Mouse (Mus musculus): ENCODE results near the gene L1td1. TPM values are rescaled to one million over a fixed set of nuclear protein-coding genes. Genes with fewer than 3 reads are reported as not detected.
A peak's percentile ranks its signal among the peaks of the same experiment; 100 is the strongest.

The L1td1 gene
- polyA plus RNA-seq, 1 experiment from 2014 or later = 0.36 TPM

GRCm38 (mm10) chr4:98754456-98754855, 27.9 kb downstream of the L1td1 start:
- ATAC-seq (ENCODE audit: insufficient number of reproducible peaks, low FRiP score, low TSS enrichment, low read depth) = no peak

GRCm38 (mm10) chr4:98756141-98756540, 29.6 kb downstream of the L1td1 start:
- no peaks in the 10 kb centered on the region for H3K4me1 ChIP-seq (ENCODE audit: control insufficient read depth, insufficient read depth, low read length)
- no peak overlapping the region for H3K27ac ChIP-seq (replicated peaks; ENCODE audit: low read depth, low read length)
- H3K36me3 ChIP-seq (ENCODE audit: control insufficient read depth, insufficient read depth, low read length) = no peaks in the 10 kb centered on the region
- DNase-seq (ENCODE audit: low spot score) = no peak
- H3K9ac ChIP-seq (ENCODE audit: low read length) = no peak overlapping the region
- no peak overlapping the region for H3K4me3 ChIP-seq (ENCODE audit: low read depth, low read length)
- WGBS = 83% methylated on average over 11 of the region's 11 CpGs
- no peak overlapping the region for H3K4me2 ChIP-seq (ENCODE audit: low read depth, severe bottlenecking)
- ATAC-seq (ENCODE audit: insufficient number of reproducible peaks, low FRiP score, low TSS enrichment, low read depth) = no peak
- H3K9me3 ChIP-seq (ENCODE audit: control insufficient read depth, low read length) = no peaks in the 10 kb centered on the region
- no peaks in the 10 kb centered on the region for H3K27me3 ChIP-seq (ENCODE audit: control insufficient read depth, insufficient read depth, low read length)

More at GRCm38 (mm10) chr4:98754456-98754855, 27.9 kb downstream of the L1td1 start:
- H3K27ac ChIP-seq (replicated peaks; ENCODE audit: low read depth, low read length) = no peak overlapping the region
- no peak for DNase-seq (ENCODE audit: low spot score)
- no peaks in the 10 kb centered on the region for H3K27me3 ChIP-seq (ENCODE audit: control insufficient read depth, insufficient read depth, low read length)
- H3K4me3 ChIP-seq (ENCODE audit: low read depth, low read length) = no peak overlapping the region
- WGBS = 83% methylated on average over 4 of the region's 4 CpGs
- no peaks in the 10 kb centered on the region for H3K36me3 ChIP-seq (ENCODE audit: control insufficient read depth, insufficient read depth, low read length)
- no peak overlapping the region for H3K9ac ChIP-seq (ENCODE audit: low read length)
- no peaks in the 10 kb centered on the region for H3K9me3 ChIP-seq (ENCODE audit: control insufficient read depth, low read length)
- no peak overlapping the region for H3K4me2 ChIP-seq (ENCODE audit: low read depth, severe bottlenecking)
- no peaks in the 10 kb centered on the region for H3K4me1 ChIP-seq (ENCODE audit: control insufficient read depth, insufficient read depth, low read length)

DNA sequence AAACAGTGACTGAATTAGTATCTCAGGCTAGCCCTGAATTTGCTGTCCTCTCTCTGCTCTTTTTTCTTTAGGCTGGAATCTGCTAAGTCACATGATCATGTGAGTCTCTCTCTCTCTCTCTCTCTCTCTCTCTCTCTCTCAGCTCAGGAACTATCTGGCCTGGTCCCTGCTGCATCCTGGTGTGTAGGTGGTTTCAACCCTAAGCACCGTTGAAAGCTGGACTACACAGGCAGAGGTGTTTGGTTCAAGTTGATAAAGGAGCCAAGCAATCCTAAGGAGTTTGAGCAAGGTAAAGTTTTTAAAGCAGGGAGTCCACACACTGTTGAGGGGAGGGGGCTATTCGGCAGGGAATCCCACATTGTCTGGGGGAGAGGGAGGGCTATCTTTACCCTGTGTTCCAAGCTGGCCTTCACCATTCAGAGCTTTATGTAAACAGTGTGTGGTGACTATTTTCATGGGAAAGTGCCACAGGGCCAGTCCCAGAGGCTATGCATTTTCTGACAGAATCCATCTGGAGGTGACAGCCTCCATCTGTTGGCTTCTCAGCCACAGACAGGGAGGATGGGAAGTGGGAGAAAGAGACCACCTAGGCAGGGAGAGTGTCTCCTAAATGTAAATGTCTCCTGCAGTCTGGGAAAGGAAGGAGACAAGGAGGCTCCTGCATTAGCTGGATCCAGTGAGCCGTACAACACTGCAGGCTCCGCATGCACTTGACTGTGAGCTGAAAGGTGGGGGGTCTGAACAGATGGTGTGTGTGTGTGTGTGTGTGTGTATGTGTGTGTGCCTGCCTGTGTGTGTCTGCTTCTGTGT, 31.7 kb downstream of the L1td1 start:
- Histone ChIP-seq H3K36me3 (ENCODE audit: control insufficient read depth, insufficient read depth, low read length) (no peaks in the 10 kb centered on the region), H3K27me3 (ENCODE audit: control insufficient read depth, insufficient read depth, low read length) (no peaks in the 10 kb centered on the region), H3K4me3 (ENCODE audit: low read depth, low read length) (no peak overlapping the region), H3K9ac (ENCODE audit: low read length) (no peak overlapping the region), H3K4me2 (ENCODE audit: low read depth, severe bottlenecking) (no peak overlapping the region), H3K27ac (replicated peaks; ENCODE audit: low read depth, low read length) (no peak overlapping the region), H3K9me3 (ENCODE audit: control insufficient read depth, low read length) (no peaks in the 10 kb centered on the region), H3K4me1 (ENCODE audit: control insufficient read depth, insufficient read depth, low read length) (no peaks in the 10 kb centered on the region)
- ATAC-seq (ENCODE audit: insufficient number of reproducible peaks, low FRiP score, low TSS enrichment, low read depth) = no peak; the same call in 1 of the 2 replicates
- no peak for DNase-seq (ENCODE audit: low spot score)
- 62% methylated on average over 4 of the region's 4 CpGs for WGBS

- no peak overlapping the region for H3K4me3 ChIP-seq (ENCODE audit: low read depth, low read length)
- no peak overlapping the region for H3K27ac ChIP-seq (replicated peaks; ENCODE audit: low read depth, low read length)
- DNase-seq (ENCODE audit: low spot score) (no peak), ATAC-seq (ENCODE audit: insufficient number of reproducible peaks, low FRiP score, low TSS enrichment, low read depth) (no peak)
- no peaks in the 10 kb centered on the region for H3K27me3 ChIP-seq (ENCODE audit: control insufficient read depth, insufficient read depth, low read length)
- H3K4me2 ChIP-seq (ENCODE audit: low read depth, severe bottlenecking) = no peak overlapping the region
- no peaks in the 10 kb centered on the region for H3K4me1 ChIP-seq (ENCODE audit: control insufficient read depth, insufficient read depth, low read length)
- H3K9ac ChIP-seq (ENCODE audit: low read length) = no peak overlapping the region
- WGBS = 90% methylated on average over 3 of the region's 3 CpGs
- H3K9me3 ChIP-seq (ENCODE audit: control insufficient read depth, low read length) = no peaks in the 10 kb centered on the region
- no peaks in the 10 kb centered on the region; the same call in 1 of the 2 replicates for H3K36me3 ChIP-seq (ENCODE audit: control insufficient read depth, insufficient read depth, low read length)
Observed at GRCm38 (mm10) chr4:98758872-98759518, 32.5 kb downstream of the L1td1 start.

GRCm38 (mm10) chr4:98767134-98768133, 40.9 kb downstream of the L1td1 start:
- Histone ChIP-seq H3K36me3 (ENCODE audit: control insufficient read depth, insufficient read depth, low read length) (no peaks in the 10 kb centered on the region; the same call in 1 of the 2 replicates), H3K4me2 (ENCODE audit: low read depth, severe bottlenecking) (no peak overlapping the region), H3K4me3 (ENCODE audit: low read depth, low read length) (no peak overlapping the region), H3K9ac (ENCODE audit: low read length) (no peak overlapping the region), H3K4me1 (ENCODE audit: control insufficient read depth, insufficient read depth, low read length) (peaks cover 8% of the 10 kb centered on the region), H3K27ac (replicated peaks; ENCODE audit: low read depth, low read length) (no peak overlapping the region), H3K27me3 (ENCODE audit: control insufficient read depth, insufficient read depth, low read length) (no peaks in the 10 kb centered on the region), H3K9me3 (ENCODE audit: control insufficient read depth, low read length) (no peaks in the 10 kb centered on the region)
- DNase-seq (ENCODE audit: low spot score) = no peak
- no peak; the same call in 1 of the 2 replicates for ATAC-seq (ENCODE audit: insufficient number of reproducible peaks, low FRiP score, low TSS enrichment, low read depth)
- WGBS = 69% methylated on average over 14 of the region's 14 CpGs

- H3K9me3 ChIP-seq (ENCODE audit: control insufficient read depth, low read length) = no peaks in the 10 kb centered on the region
- WGBS = 85% methylated on average over 5 of the region's 5 CpGs
- H3K4me1 ChIP-seq (ENCODE audit: control insufficient read depth, insufficient read depth, low read length) = peaks cover 21% of the 10 kb centered on the region
- no peak overlapping the region for H3K4me3 ChIP-seq (ENCODE audit: low read depth, low read length)
- ATAC-seq (ENCODE audit: insufficient number of reproducible peaks, low FRiP score, low TSS enrichment, low read depth) = no peak
- H3K27ac ChIP-seq (replicated peaks; ENCODE audit: low read depth, low read length) = no peak overlapping the region
- H3K27me3 ChIP-seq (ENCODE audit: control insufficient read depth, insufficient read depth, low read length) = no peaks in the 10 kb centered on the region
- no peak for DNase-seq (ENCODE audit: low spot score)
- no peak overlapping the region for H3K9ac ChIP-seq (ENCODE audit: low read length)
- H3K4me2 ChIP-seq (ENCODE audit: low read depth, severe bottlenecking) = no peak overlapping the region
- no peaks in the 10 kb centered on the region for H3K36me3 ChIP-seq (ENCODE audit: control insufficient read depth, insufficient read depth, low read length)
Observed at GRCm38 (mm10) chr4:98773785-98774184, 47.3 kb downstream of the L1td1 start.

DNA sequence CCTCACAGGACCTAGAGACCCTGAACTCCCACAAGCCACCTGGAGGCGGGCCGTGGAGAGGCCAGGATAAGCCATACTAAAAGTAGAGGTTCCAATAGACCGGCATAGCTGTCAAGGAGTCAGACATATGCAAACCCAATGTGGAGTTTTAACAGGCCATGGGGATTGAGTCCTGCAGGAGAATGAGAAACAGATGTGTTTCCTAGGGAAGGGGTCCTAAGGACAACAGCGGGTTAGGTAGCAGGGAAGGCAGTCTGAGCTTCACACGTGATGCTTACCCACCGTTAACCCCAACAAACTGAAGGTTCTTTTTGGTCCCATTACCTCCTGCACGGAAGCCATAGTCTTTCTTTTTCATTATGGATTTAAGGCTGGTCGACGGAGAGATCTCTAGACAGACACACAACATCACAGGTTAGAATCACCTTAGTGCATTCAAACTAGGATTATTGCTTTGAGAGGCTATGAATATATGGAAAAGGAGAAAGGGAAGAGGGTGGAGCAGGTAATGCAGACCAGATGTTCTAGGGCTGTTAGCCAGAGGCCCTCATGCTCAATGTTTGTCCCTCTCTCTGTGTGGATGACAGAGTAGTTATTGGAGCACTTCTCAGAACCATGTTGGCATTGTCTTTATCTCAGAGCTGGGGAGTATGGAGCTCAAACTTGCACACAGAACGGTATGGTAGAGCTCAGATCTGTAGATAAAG, 50.3 kb downstream of the L1td1 start:
- peak; percentile 83 for ATAC-seq (ENCODE audit: insufficient number of reproducible peaks, low FRiP score, low TSS enrichment, low read depth)
- no peaks in the 10 kb centered on the region for H3K27me3 ChIP-seq (ENCODE audit: control insufficient read depth, insufficient read depth, low read length)
- H3K4me3 ChIP-seq (ENCODE audit: low read depth, low read length) = no peak overlapping the region
- no peak overlapping the region for H3K9ac ChIP-seq (ENCODE audit: low read length)
- no peaks in the 10 kb centered on the region for H3K36me3 ChIP-seq (ENCODE audit: control insufficient read depth, insufficient read depth, low read length)
- H3K4me2 ChIP-seq (ENCODE audit: low read depth, severe bottlenecking) = no peak overlapping the region
- no peaks in the 10 kb centered on the region for H3K9me3 ChIP-seq (ENCODE audit: control insufficient read depth, low read length)
- WGBS = 30% methylated on average over 10 of the region's 10 CpGs
- peak overlapping the region; percentile 32; the same call in 1 of the 2 replicates for H3K27ac ChIP-seq (replicated peaks; ENCODE audit: low read depth, low read length)
- peak; percentile 64 for DNase-seq (ENCODE audit: low spot score)
- H3K4me1 ChIP-seq (ENCODE audit: control insufficient read depth, insufficient read depth, low read length) = peaks cover 29% of the 10 kb centered on the region
